Mouse (Mus musculus) intestine, embryonic 15.5 days (tissue): ENCODE measurements around the gene Gdf11. TPM values are rescaled to one million over a fixed set of nuclear protein-coding genes. Genes with fewer than 3 reads are reported as not detected.

Source experiments
- ATAC-seq: fragments of 200-750 bp; cut with Nextera tagmentation; 2 replicates; pipeline ENCODE4 v1.8.0; 2017; ENCODE audit warnings: moderate TSS enrichment, moderate library complexity
- H3K27ac ChIP-seq: fragments of 300-500 bp; sonication (generic); 2 replicates; pipeline ENCODE4 v1.5.1; 2015; ENCODE audit warnings: mild to moderate bottlenecking, inconsistent platforms
- H3K27me3 ChIP-seq: fragments of 300-500 bp; sonication (generic); replicated peaks from 2 replicates; pipeline ENCODE4 v1.6.1; 2015; ENCODE audit warnings: inconsistent platforms
- H3K36me3 ChIP-seq: fragments of 300-500 bp; sonication (generic); 2 replicates; pipeline ENCODE4 v1.6.1; 2015; ENCODE audit warnings: inconsistent platforms
- H3K4me1 ChIP-seq: fragments of 300-500 bp; sonication (generic); replicated peaks from 2 replicates; pipeline ENCODE4 v1.6.1; 2015; ENCODE audit warnings: inconsistent platforms
- H3K4me2 ChIP-seq: fragments of 300-500 bp; sonication (generic); replicated peaks from 2 replicates; pipeline ENCODE4 v1.6.1; 2015; ENCODE audit warnings: mild to moderate bottlenecking, inconsistent platforms
- H3K4me3 ChIP-seq: fragments of 300-500 bp; sonication (generic); replicated peaks from 2 replicates; pipeline ENCODE4 v1.5.1; 2015; ENCODE audit warnings: inconsistent platforms
- H3K9ac ChIP-seq: fragments of 300-500 bp; sonication (generic); 2 replicates; pipeline ENCODE4 v1.6.1; 2015; ENCODE audit warnings: inconsistent platforms
- H3K9me3 ChIP-seq: fragments of 300-500 bp; sonication (generic); 2 replicates; pipeline ENCODE4 v1.6.1; 2016; ENCODE audit warnings: inconsistent platforms
- WGBS: fragments of 180-500 bp; shearing (Covaris S2); methylation state at CpG from one replicate; pipeline ENCODE4 v1.1.7; 2015; 5-methylcytosine and 5-hydroxymethylcytosine counted together
- polyA plus RNA-seq: library from polyadenylated mRNA; unstranded; fragments of >200 nt; fragmentation: Nextera tagmentation; extraction: Ambion mirVana; gene quantifications from 2 replicates; pipeline ENCODE4 v1.2.1, GENCODE M21; 2015

Gdf11 gene
- polyA plus RNA-seq, 1 experiment from 2014 or later, result 3.9 TPM

DNA sequence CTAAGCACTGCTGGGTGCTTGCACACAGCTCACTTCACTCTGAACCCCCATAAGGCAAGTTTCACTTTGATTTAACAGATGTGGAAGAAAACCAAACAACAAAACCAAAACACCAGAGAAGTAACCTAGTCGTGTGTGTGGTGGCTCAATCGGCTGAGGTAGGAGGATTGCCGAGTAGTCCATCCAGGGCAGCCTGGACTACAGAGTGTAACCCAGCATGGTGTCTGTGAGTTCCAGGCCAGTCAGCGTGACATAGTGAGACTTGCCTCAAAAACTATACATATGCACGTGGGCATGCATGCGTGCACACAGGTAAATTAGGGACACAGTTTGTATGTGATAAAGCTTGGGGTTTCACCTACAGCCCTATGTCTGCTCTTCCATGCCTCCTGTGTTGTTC, 25.9 kb upstream of the Gdf11 start:
- no peaks in the 10 kb centered on the region for H3K27me3 ChIP-seq
- no peak for ATAC-seq
- 89% methylated on average over 6 of the region's 6 CpGs for WGBS
- H3K9me3 ChIP-seq, result no peaks in the 10 kb centered on the region
- H3K4me3 ChIP-seq, result no peak overlapping the region
- peaks cover 37% of the 10 kb centered on the region for H3K4me1 ChIP-seq
- H3K27ac ChIP-seq, result no peak overlapping the region
- H3K4me2 ChIP-seq, result no peak overlapping the region
- peaks cover 29% of the 10 kb centered on the region for H3K36me3 ChIP-seq
- no peak overlapping the region for H3K9ac ChIP-seq

DNA sequence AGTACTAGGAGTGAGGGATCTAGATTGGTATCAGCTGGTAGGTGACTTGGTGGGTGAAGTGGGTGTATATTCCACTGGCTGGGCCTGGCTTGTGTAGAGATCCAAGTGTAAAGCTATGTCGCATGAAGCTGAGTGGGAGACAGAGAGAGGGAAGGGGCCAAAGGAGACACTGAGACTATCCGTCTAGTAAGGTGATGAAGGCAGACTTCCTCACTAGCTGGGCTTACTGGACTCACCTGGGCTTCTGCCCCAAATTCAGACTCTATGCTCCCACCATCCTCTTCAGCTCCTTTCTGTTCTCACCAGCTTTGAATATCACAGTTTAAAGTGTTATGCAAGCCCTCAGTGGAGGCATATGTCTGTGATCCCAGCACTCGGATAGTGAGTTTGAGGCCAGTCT, 25.1 kb upstream of the Gdf11 start:
- no peak for ATAC-seq
- Histone ChIP-seq H3K27ac (no peak overlapping the region), H3K4me2 (no peak overlapping the region), H3K4me3 (no peak overlapping the region), H3K36me3 (peaks cover 29% of the 10 kb centered on the region), H3K27me3 (no peaks in the 10 kb centered on the region), H3K4me1 (peaks cover 30% of the 10 kb centered on the region), H3K9ac (no peak overlapping the region), H3K9me3 (no peaks in the 10 kb centered on the region)
- WGBS, result 86% methylated on average over 3 of the region's 3 CpGs

DNA sequence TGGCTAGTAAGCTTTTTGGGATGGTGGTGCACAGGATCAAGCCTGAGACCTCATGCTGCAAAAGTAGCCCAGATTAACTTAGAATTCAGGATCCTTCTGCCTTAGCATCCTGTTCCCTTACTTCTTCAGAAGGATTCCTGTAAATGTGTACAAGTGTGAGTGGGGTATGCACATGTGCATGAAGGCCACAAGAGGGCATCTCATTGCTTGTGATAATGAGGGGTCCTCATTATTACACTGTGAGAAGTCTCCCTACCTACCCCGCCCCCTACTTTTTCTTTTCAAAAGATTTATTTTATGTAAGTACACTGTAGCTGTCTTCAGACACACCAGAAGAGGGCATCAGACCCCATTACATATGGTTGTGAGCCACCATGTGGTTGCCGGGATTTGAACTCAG, 24.0 kb upstream of the Gdf11 start:
- peaks cover 30% of the 10 kb centered on the region for H3K4me1 ChIP-seq
- H3K4me2 ChIP-seq, result no peak overlapping the region
- no peak overlapping the region for H3K9ac ChIP-seq
- H3K4me3 ChIP-seq, result no peak overlapping the region
- 95% methylated on average over 2 of the region's 2 CpGs for WGBS
- ATAC-seq, result no peak
- no peaks in the 10 kb centered on the region for H3K9me3 ChIP-seq
- peaks cover 29% of the 10 kb centered on the region for H3K36me3 ChIP-seq
- no peaks in the 10 kb centered on the region for H3K27me3 ChIP-seq
- H3K27ac ChIP-seq, result no peak overlapping the region

DNA sequence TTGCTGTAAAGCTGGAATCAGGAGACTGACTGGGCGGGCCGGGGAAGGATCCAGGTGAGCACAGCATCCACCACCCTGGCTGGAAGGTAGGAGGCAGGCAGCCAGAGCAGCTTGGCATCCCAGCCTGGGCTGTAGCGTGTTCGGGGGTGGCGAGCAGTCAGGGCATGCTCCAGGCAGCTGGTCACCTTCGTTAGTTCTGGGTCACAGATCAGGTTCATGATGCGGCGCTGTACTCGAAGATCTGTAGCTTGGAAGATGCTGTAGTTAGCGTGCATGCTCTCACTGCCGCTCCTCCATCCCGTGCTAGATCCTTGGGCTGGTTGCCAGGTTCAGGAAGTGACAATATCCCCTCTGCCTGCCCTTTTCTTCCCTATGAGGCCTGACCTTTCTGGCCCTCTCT, 22.2 kb upstream of the Gdf11 start:
- Histone ChIP-seq H3K9me3 (no peaks in the 10 kb centered on the region), H3K4me1 (peaks cover 22% of the 10 kb centered on the region), H3K4me2 (no peak overlapping the region), H3K27ac (no peak overlapping the region), H3K27me3 (no peaks in the 10 kb centered on the region), H3K4me3 (no peak overlapping the region), H3K9ac (no peak overlapping the region), H3K36me3 (peaks cover 29% of the 10 kb centered on the region)
- no peak for ATAC-seq
- WGBS, result 92% methylated on average over 12 of the region's 12 CpGs

DNA sequence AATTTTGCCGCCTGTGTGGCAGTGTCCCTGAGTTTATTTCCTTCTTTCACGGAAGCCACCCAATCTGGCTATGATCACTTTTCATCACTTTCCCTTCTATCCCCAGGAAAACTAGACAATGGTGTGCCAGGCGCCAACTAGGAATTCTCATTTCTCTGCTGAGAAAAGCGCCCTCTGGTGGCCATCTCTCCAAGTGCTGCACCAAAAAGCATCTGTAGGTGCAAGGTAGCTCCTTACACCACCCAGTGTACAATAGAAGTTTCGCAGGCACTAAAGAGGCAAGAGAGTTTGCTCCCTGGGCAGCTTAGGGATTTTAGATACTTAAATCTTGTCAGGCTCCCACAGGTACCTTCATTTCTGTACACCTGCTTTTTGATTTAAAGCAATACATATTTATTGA, 21.7 kb upstream of the Gdf11 start:
- peaks cover 29% of the 10 kb centered on the region for H3K36me3 ChIP-seq

DNA sequence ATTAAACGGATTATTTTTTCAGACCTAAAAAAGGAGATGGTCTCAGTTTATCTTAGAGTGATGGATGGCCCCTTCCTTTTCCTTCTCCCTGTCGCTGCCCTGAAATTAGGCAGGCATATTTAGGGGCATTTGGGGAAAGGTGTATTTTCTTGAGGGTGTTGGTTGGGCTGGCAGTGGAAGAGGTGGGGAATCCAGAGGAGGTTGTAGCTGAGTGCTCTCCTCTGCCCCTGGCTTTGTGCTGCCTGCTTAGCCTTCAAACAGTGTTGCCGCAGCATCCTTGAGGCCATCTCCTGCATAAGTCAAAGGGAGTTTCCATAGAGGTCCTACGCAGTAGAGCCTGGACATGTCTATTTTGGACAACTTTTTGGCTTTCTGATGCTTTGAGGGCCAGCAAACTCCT, 21.3 kb upstream of the Gdf11 start:
- 0 out of 2 replicates have a peak overlapping the region, but pooled peaks have one; percentile 22 for H3K27ac ChIP-seq
- whole genome bisulfite sequencing, result 64% methylated on average over 4 of the region's 4 CpGs

More for the DNA sequence above, 21.7 kb upstream of the Gdf11 start:
- ATAC-seq, result no peak
- 16% methylated on average over 5 of the region's 5 CpGs for WGBS
- peaks cover 21% of the 10 kb centered on the region for H3K4me1 ChIP-seq
- H3K27me3 ChIP-seq, result no peaks in the 10 kb centered on the region
- H3K4me2 ChIP-seq, result no peak overlapping the region
- H3K9me3 ChIP-seq, result no peaks in the 10 kb centered on the region
- H3K4me3 ChIP-seq, result no peak overlapping the region
- H3K9ac ChIP-seq, result no peak overlapping the region
- no peak overlapping the region for H3K27ac ChIP-seq

DNA sequence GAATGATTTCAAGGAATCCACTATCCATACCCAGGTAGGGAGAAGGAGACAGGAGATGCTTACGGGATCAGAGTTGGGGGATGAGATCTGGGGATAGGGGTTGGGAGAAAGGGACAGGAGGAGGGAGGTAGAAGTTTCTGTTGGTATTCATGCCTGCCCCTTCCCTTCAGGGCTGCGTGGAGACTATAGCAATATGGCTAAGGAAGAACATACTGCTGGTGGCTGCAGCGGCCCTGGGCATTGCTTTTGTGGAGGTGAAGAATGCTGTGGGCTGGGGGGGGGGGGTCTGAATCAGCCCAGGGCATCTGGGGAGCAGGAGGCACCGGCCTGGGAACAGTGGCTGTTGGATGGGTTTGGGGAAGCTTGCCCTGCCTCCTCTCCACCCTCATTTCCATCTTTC, 20.8 kb upstream of the Gdf11 start:
- no peak for ATAC-seq
- Histone ChIP-seq H3K4me1 (peaks cover 21% of the 10 kb centered on the region), H3K4me3 (no peak overlapping the region), H3K9me3 (no peaks in the 10 kb centered on the region), H3K9ac (no peak overlapping the region), H3K27me3 (no peaks in the 10 kb centered on the region), H3K4me2 (no peak overlapping the region), H3K36me3 (peaks cover 21% of the 10 kb centered on the region), H3K27ac (no peak overlapping the region)
- WGBS, result 94% methylated on average over 4 of the region's 4 CpGs

More for the DNA sequence above, 21.3 kb upstream of the Gdf11 start:
- Histone ChIP-seq H3K4me1 (peaks cover 21% of the 10 kb centered on the region), H3K4me2 (no peak overlapping the region), H3K9me3 (no peaks in the 10 kb centered on the region), H3K9ac (no peak overlapping the region), H3K4me3 (no peak overlapping the region), H3K27me3 (no peaks in the 10 kb centered on the region), H3K36me3 (peaks cover 26% of the 10 kb centered on the region)
- no peak for ATAC-seq

DNA sequence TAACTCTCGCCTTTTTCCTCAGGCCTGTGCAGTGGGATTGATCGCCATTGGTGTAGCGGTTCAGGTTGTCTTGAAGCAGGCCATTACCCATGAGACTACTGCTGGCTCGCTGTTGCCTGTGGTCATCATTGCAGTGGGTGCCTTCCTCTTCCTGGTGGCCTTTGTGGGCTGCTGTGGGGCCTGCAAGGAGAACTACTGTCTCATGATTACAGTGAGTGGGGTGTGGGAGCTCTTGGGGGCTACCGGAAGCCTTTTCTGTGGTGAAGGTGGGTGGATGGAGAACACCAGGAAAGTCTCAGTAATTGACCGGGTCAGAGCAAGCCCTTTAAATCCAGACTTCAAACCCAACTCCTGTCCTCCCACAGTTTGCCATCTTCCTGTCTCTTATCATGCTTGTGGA, 19.9 kb upstream of the Gdf11 start:
- peak overlapping the region; percentile 75 for H3K4me3 ChIP-seq
- peak overlapping the region; percentile 84 for H3K4me2 ChIP-seq
- H3K9me3 ChIP-seq, result no peaks in the 10 kb centered on the region
- 89% methylated on average over 6 of the region's 6 CpGs for WGBS
- H3K27ac ChIP-seq, result no peak overlapping the region
- no peaks in the 10 kb centered on the region for H3K27me3 ChIP-seq
- 0 out of 2 replicates have a peak overlapping the region, but pooled peaks have one; percentile 90 for H3K9ac ChIP-seq
- H3K4me1 ChIP-seq, result peaks cover 21% of the 10 kb centered on the region
- no peak for ATAC-seq
- H3K36me3 ChIP-seq, result peaks cover 14% of the 10 kb centered on the region

DNA sequence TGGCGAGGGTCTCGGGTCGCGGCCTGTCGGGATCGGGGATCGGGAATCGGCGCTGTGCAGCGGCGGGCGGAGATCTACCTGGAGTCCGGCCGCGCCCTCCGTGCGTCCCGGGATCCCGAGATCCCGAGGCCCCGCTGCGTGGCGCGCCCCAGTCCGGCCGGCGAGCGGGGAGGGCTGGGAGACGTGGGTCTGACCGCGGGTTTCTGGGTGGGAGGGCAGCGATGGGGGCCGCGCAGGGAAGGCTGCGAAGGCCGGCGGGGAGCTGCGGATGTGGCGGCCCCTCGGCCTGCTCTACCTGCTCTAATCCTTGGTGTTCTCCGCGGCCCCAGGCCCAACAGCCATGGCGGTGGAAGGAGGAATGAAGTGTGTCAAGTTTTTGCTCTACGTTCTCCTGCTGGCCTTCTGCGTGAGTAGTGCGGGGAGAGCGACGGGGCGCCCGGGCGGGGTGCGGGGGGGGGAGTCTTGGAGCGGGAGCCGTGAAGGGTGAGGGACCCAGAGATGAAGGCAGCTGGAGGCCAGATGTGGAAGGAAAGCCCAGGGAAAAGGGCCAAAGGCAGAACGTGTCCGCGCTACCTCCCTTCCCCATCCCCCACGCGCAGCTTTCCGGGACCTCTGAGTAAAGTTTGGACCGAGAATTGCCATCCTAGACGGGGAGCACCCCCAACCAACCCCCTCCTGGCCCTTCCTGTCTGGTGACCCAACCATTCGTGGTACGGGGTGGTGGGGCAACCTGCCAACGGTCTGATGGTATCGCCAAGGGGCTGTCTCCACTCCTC, 18.7 kb upstream of the Gdf11 start:
- peak; percentile 58 for ATAC-seq
- peak overlapping the region; percentile 92 for H3K27ac ChIP-seq
- peaks cover 21% of the 10 kb centered on the region for H3K4me1 ChIP-seq
- under 1% methylated on average over 66 of the region's 66 CpGs for WGBS
- peak overlapping the region; percentile 75 for H3K4me3 ChIP-seq
- no peaks in the 10 kb centered on the region for H3K27me3 ChIP-seq
- H3K9me3 ChIP-seq, result no peaks in the 10 kb centered on the region
- H3K4me2 ChIP-seq, result peak overlapping the region; percentile 84
- H3K9ac ChIP-seq, result peak overlapping the region; percentile 90
- H3K36me3 ChIP-seq, result peaks cover 12% of the 10 kb centered on the region

DNA sequence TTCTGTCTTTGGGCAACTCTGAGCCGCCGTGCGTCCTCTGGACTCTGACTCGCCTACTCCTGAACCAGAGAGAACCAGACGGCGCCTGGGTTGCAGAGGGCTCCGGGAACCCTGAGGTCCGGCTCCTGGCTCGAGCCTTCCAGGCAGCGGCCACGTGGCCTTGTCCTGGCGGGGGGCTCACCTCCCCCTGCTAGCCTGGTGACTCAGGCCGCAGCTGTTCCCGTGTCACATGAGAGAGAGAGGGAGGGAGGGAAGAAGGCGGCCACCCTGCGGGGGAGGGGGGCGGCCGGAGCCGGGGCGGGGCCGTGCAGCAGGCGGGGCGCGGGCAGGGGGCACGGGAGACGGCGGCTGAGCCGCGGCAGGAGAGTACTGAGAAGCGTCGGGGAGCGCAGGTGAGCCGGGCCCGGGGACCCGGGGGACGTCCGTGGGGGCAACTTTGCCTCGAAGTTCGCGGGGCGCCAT, 18.1 kb upstream of the Gdf11 start:
- peak; percentile 88 for ATAC-seq
- Histone ChIP-seq H3K4me2 (peak overlapping the region; percentile 84), H3K27me3 (no peaks in the 10 kb centered on the region), H3K36me3 (peaks cover 11% of the 10 kb centered on the region), H3K9me3 (no peaks in the 10 kb centered on the region), H3K27ac (peak overlapping the region; percentile 92), H3K4me1 (peaks cover 21% of the 10 kb centered on the region), H3K9ac (peak overlapping the region; percentile 90), H3K4me3 (peak overlapping the region; percentile 75)
- WGBS, result 1% methylated on average over 38 of the region's 41 CpGs

DNA sequence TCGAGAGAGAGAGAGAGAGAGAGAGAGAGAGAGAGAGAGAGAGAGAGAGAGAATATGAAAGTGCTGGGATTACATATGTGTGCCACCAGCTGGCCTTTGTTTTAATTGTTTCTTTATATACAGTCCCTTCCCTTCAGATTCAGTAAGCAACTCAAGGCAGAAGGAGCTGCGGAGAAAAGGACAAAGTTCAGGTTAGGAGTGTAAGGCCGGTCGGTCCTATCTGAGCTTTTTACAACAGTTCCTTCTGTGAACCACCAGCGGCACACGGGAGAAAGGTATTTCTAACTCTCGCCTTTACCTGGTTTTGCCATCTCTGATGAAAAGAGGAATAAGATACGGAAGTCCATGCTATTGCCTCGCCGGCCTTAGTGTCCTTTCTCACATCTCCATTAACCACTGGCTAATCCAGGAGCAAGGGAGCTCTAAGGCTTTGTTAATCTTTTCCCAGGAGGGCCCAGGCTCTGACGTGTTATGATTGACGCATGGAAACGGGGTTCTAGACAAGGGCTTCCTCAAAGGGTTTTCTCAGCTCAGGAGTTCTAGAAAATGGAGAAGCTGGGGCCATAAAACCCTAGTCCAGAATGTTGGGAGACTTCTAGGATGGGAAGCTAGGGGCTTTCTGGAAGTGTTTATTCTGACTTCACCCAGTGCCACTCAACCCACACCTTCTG, 17.4 kb upstream of the Gdf11 start:
- peak; percentile 56 for ATAC-seq
- peak overlapping the region; percentile 84 for H3K4me2 ChIP-seq

DNA sequence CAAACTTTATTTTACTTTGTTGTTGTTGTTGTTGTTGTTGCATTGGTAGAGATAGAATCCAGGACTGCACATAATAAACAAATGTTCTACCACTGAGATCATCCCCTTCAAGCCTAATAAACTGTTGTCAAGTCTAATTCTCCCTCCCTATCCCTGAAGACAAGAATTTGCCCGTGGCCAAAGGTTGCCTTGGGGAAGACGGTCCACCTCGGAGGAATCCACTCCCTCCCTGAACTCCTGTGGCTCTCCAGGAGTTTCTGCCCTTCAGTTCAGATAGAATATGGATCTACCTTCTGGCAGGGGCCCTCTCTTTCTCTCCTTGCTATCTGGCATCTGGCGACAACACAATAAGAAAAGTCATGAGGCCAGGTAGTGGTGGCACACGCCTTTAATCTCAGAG, 13.3 kb upstream of the Gdf11 start:
- Histone ChIP-seq H3K4me2 (no peak overlapping the region), H3K36me3 (no peaks in the 10 kb centered on the region), H3K4me1 (peaks cover 9% of the 10 kb centered on the region; the same call in 1 of the 2 replicates), H3K9ac (no peak overlapping the region), H3K27me3 (no peaks in the 10 kb centered on the region), H3K4me3 (no peak overlapping the region), H3K27ac (no peak overlapping the region), H3K9me3 (no peaks in the 10 kb centered on the region)
- 70% methylated on average over 5 of the region's 5 CpGs for WGBS
- no peak for ATAC-seq

More for the DNA sequence above, 17.4 kb upstream of the Gdf11 start:
- Histone ChIP-seq H3K27me3 (no peaks in the 10 kb centered on the region), H3K4me3 (peak overlapping the region; percentile 75), H3K9ac (peak overlapping the region; percentile 90), H3K9me3 (no peaks in the 10 kb centered on the region), H3K27ac (peak overlapping the region; percentile 92), H3K36me3 (peaks cover 6% of the 10 kb centered on the region), H3K4me1 (peaks cover 21% of the 10 kb centered on the region)
- WGBS, result 47% methylated on average over 13 of the region's 13 CpGs
